Mouse (Mus musculus) brain, embryonic 14.5 days (tissue): Measurements from ENCODE around the gene Egfl6. TPM values are rescaled to one million over a fixed set of nuclear protein-coding genes. Genes with fewer than 3 reads are reported as not detected.

Experiments
- DNase-seq: peaks from one replicate; pipeline ENCODE4 v3.0.0-alpha.2; 2011; ENCODE audit warnings: low read depth
- CTCF ChIP-seq: fragments of 200-500 bp; IDR thresholded peaks from 2 replicates; pipeline ENCODE4 v1.5.1; 2012; ENCODE audit warnings: inconsistent platforms, mild to moderate bottlenecking, moderate library complexity, borderline replicate concordance; ENCODE audit not compliant: insufficient read depth, insufficient read length; ENCODE audit errors: extremely low read depth
- POLR2A ChIP-seq: fragments of 200-500 bp; IDR thresholded peaks from 2 replicates; pipeline ENCODE4 v1.6.1; 2012; ENCODE audit warnings: mild to moderate bottlenecking, inconsistent platforms, borderline replicate concordance; ENCODE audit not compliant: poor library complexity, insufficient read depth, insufficient read length, severe bottlenecking; ENCODE audit errors: extremely low read depth
- polyA plus RNA-seq: library from polyadenylated mRNA; depleted of rRNA; stranded (reverse); fragments of >200 nt; gene quantifications from 2 replicates; pipeline ENCODE4 v1.2.3, GENCODE M21; 2012

The Egfl6 gene
- polyA plus RNA-seq, 1 experiment: 7.9 TPM

GRCm38 (mm10) chrX:166564900-166565299 lies 20.6 kb downstream of the Egfl6 start:
- DNase-seq: no peak
- TF ChIP-seq POLR2A: no peak
- TF ChIP-seq CTCF: no peak

- peak; percentile 39 for DNase-seq
- no peak for TF ChIP-seq POLR2A
- TF ChIP-seq CTCF: no peak
Measured at GRCm38 (mm10) chrX:166559333-166559732, 26.2 kb downstream of the Egfl6 start.

GRCm38 (mm10) chrX:166552355-166552754 lies 33.2 kb downstream of the Egfl6 start:
- TF ChIP-seq POLR2A (no peak), CTCF (no peak)
- no peak for DNase-seq

- TF ChIP-seq CTCF (no peak), POLR2A (no peak)
- DNase-seq: no peak
Measured at GRCm38 (mm10) chrX:166546495-166546894, 39.0 kb downstream of the Egfl6 start.

DNA sequence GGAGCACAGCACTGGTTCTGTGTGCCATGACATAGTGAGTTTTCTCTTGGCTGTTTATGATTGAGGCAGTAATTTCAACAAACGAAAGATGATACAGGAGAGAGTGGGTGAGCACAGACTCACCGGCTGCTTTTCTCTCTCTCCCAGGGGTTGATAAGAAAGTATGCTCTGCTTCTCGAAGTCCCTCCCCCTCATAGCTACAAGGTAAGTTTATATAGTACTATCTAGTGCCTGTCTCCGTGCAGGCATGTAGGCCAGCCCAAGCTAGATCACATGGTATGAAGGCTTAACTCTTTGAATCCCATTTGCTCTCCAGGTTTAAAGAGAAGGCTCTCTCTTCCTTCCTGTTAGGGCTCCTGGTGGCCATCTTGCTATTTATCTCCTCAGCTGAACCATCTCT lies 50.4 kb downstream of the Egfl6 start:
- no peak for DNase-seq
- TF ChIP-seq POLR2A: no peak
- no peak for TF ChIP-seq CTCF

DNA sequence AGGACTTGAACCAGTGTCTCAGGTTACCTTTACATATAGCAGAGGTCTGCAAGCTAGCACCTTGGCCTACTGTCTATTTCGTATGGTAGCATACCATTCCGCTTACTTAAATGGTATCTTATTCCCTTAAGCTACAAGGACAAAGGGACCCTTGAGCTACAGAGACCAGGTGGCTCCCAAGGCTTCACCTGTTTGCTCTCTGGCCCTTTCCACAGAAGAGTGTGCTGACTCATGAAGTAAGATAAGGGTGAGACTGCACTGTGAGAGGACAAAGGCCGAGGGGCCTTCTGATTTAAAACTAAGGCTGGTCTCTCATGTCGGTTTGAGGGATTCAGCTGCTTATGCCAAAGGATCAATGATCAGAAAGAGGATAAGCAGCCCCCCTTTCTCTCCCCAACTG lies 52.1 kb downstream of the Egfl6 start:
- DNase-seq: no peak
- TF ChIP-seq CTCF: no peak
- TF ChIP-seq POLR2A: no peak

- no peak for DNase-seq
- no peak for TF ChIP-seq CTCF
- TF ChIP-seq POLR2A: no peak
Measured at GRCm38 (mm10) chrX:166531671-166532070, 53.8 kb downstream of the Egfl6 start.

GRCm38 (mm10) chrX:166528126-166528525 lies 57.4 kb downstream of the Egfl6 start:
- DNase-seq: no peak
- no peak for TF ChIP-seq CTCF
- TF ChIP-seq POLR2A: no peak

GRCm38 (mm10) chrX:166525637-166526315 lies 59.7 kb downstream of the Egfl6 start:
- DNase-seq: peak; percentile 13
- TF ChIP-seq POLR2A (no peak), CTCF (no peak)

DNA sequence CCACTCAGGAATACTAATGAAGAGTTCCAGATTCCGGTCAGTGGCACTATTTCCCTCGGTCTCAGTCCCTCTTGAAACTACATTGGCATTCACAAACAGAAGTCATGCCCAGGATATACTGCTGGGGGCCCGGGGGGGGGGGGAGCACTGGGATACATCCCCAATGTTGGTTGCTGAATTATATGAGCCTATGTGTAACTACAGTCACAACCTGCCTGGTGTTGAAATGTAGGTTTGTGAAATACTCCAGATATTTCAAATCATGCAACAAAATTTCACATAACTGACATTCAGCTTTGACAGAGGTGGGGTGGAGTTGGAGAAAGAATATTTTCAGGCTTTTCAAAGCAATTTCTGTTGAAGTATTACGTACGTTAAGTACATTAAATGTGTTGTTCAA lies 64.7 kb downstream of the Egfl6 start:
- no peak for DNase-seq
- TF ChIP-seq CTCF (no peak), POLR2A (no peak)

- peak; percentile 25 for DNase-seq
- TF ChIP-seq CTCF: no peak
- no peak for TF ChIP-seq POLR2A
Measured at GRCm38 (mm10) chrX:166518345-166518744, 67.2 kb downstream of the Egfl6 start, which contains the start of gene Tceanc. Gene Tceanc, minus strand, starts transcription at chrX:166518567.

- TF ChIP-seq CTCF: no peak
- TF ChIP-seq POLR2A: no peak
- DNase-seq: no peak
Measured at GRCm38 (mm10) chrX:166516631-166517030, 68.9 kb downstream of the Egfl6 start.

DNA sequence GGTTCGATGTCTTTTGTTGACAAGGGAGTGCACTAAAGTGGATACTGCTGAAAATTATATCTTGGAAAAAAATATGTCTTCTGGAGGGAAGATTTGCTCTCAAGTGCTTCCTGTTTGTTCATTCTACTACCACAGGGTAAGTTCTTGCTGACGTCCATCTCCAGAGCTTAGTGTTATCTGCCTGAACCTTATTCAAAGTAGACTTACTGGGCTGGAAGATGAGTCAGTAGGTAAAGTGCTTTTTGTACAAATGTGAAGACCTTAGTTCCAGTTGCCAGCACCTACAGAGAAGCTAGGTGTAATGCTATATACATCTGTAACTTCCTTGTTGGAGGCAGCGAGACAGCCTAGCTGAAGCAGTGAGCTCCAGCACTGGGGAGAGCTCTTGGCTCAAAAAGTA lies 69.6 kb downstream of the Egfl6 start:
- TF ChIP-seq POLR2A: no peak
- no peak for TF ChIP-seq CTCF
- no peak for DNase-seq

GRCm38 (mm10) chrX:166514035-166514434 lies 71.5 kb downstream of the Egfl6 start:
- DNase-seq: peak; percentile 35
